Mouse (Mus musculus): ENCODE results near the gene Cacna1c. TPM values are rescaled to one million over a fixed set of nuclear protein-coding genes. Genes with fewer than 3 reads are reported as not detected.

Cacna1c gene
- polyA plus RNA-seq, 1 experiment from 2014 or later, result 2.3 TPM

DNA sequence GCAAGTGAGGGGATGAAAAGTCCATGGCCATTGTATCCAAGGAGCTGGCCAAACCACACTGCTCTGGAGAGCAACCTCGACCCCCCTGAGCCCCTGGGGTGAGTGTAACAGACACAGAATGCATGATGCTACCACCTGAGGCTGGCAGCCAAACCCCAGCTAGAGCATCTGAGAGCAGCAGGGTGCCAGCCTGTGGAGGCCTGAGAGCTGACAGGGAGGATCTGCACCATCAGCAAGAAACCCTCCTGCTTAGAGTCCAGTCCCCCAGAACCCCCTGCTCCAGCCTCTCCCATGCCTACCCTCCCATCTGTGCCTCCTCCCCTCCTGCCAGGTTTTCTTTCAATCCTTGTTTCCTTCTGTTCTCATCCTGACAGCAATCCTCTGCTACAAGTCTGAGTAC, 385.4 kb downstream of the Cacna1c start:
- H3K9me3 ChIP-seq (ENCODE audit: control insufficient read depth, low read length), result no peaks in the 10 kb centered on the region
- no peaks in the 10 kb centered on the region for H3K36me3 ChIP-seq (ENCODE audit: control insufficient read depth, insufficient read depth, low read length)
- H3K27ac ChIP-seq (ENCODE audit: low read depth, low read length), result no peak overlapping the region
- WGBS, result 26% methylated on average over 1 of the region's 1 CpGs
- no peak for ATAC-seq (replicated peaks; ENCODE audit: low FRiP score)
- no peaks in the 10 kb centered on the region; the same call in 1 of the 2 replicates for H3K4me1 ChIP-seq (replicated peaks; ENCODE audit: control insufficient read depth, insufficient read depth, low read length)
- H3K27me3 ChIP-seq (replicated peaks; ENCODE audit: control insufficient read depth, insufficient read depth, low read length), result 0 out of 2 replicates have a peak, but pooled peaks cover 2% of the 10 kb centered on the region
- no peak for DNase-seq (ENCODE audit: low spot score)
- H3K4me2 ChIP-seq, result no peak overlapping the region
- H3K9ac ChIP-seq (ENCODE audit: low read depth, low read length), result no peak overlapping the region
- no peak overlapping the region for H3K4me3 ChIP-seq (ENCODE audit: low read depth, low read length)

DNA sequence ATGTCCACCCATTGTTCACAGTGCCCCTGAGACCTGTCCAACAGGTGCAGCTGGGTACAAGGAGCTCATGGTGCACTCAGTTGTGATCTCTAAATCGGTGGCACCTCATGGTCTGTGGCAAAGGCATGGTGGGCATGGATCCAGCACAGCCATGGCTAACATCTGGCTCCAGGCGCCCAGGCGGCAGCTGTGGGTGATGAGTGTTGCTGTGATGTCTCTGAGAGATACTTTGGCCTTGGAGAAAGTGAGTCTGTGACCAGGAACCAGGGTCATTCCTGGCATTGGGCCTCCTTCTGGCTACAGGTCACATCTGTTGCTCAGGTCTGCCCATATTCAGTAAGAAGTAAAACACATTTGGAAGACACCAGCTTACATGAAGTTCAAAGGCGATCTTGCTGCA, 391.1 kb downstream of the Cacna1c start:
- Histone ChIP-seq H3K4me1 (replicated peaks; ENCODE audit: control insufficient read depth, insufficient read depth, low read length) (no peaks in the 10 kb centered on the region; the same call in 1 of the 2 replicates), H3K27ac (ENCODE audit: low read depth, low read length) (no peak overlapping the region), H3K9ac (ENCODE audit: low read depth, low read length) (no peak overlapping the region), H3K27me3 (replicated peaks; ENCODE audit: control insufficient read depth, insufficient read depth, low read length) (no peaks in the 10 kb centered on the region), H3K4me3 (ENCODE audit: low read depth, low read length) (no peak overlapping the region), H3K9me3 (ENCODE audit: control insufficient read depth, low read length) (no peaks in the 10 kb centered on the region), H3K4me2 (no peak overlapping the region), H3K36me3 (ENCODE audit: control insufficient read depth, insufficient read depth, low read length) (no peaks in the 10 kb centered on the region)
- no peak for ATAC-seq (replicated peaks; ENCODE audit: low FRiP score)
- DNase-seq (ENCODE audit: low spot score), result no peak
- 81% methylated on average over 4 of the region's 4 CpGs for WGBS

DNA sequence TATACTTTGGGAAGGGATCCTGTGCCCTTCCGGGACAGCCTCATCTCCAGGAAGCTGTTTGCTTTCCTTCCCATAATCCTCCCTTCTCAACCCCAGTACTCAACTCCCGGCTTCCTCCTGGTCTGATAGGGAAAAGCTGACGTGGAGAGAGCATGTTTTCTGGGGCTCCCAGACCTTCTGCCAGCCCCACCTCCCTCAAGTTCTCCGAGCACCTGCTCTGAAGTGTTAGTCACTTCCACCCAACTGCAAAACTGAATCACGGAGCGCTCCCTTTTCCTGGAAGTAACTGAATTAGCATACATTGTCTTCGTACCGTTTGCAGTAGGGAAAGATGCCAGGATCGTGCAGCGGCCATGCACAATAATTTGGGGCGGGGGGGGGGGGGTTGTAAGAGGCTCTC, 393.9 kb downstream of the Cacna1c start:
- Histone ChIP-seq H3K4me3 (ENCODE audit: low read depth, low read length) (no peak overlapping the region), H3K4me1 (replicated peaks; ENCODE audit: control insufficient read depth, insufficient read depth, low read length) (no peaks in the 10 kb centered on the region), H3K36me3 (ENCODE audit: control insufficient read depth, insufficient read depth, low read length) (no peaks in the 10 kb centered on the region), H3K27me3 (replicated peaks; ENCODE audit: control insufficient read depth, insufficient read depth, low read length) (no peaks in the 10 kb centered on the region), H3K9me3 (ENCODE audit: control insufficient read depth, low read length) (no peaks in the 10 kb centered on the region), H3K27ac (ENCODE audit: low read depth, low read length) (no peak overlapping the region), H3K9ac (ENCODE audit: low read depth, low read length) (no peak overlapping the region), H3K4me2 (no peak overlapping the region)
- DNase-seq (ENCODE audit: low spot score), result no peak
- 67% methylated on average over 11 of the region's 11 CpGs for WGBS
- no peak for ATAC-seq (replicated peaks; ENCODE audit: low FRiP score)

DNA sequence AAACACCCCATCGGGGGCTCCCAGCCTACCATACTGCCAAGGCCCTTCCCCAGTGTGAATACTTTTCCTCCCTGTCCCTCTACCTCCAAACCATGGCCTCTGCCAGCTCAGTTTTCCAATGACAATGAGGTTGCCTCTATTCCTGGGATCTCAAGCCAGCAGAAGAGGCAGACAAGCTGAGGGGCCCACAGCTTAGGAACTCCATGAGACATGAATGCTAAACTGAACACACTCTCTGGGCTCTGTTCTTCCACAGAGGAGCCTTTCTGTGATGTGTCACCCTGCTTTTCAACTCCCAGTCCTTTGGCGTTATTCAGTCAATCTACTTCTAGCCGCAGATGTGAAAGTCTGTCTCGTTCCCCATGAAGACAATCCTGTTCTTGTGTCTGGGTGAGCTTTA, 399.8 kb downstream of the Cacna1c start:
- no peak overlapping the region for H3K4me2 ChIP-seq
- 76% methylated on average over 4 of the region's 4 CpGs for WGBS
- H3K4me3 ChIP-seq (ENCODE audit: low read depth, low read length), result no peak overlapping the region
- DNase-seq (ENCODE audit: low spot score) (no peak), ATAC-seq (replicated peaks; ENCODE audit: low FRiP score) (no peak)
- H3K9me3 ChIP-seq (ENCODE audit: control insufficient read depth, low read length), result no peaks in the 10 kb centered on the region
- H3K36me3 ChIP-seq (ENCODE audit: control insufficient read depth, insufficient read depth, low read length), result no peaks in the 10 kb centered on the region
- H3K4me1 ChIP-seq (replicated peaks; ENCODE audit: control insufficient read depth, insufficient read depth, low read length), result no peaks in the 10 kb centered on the region; the same call in 1 of the 2 replicates
- no peak overlapping the region for H3K9ac ChIP-seq (ENCODE audit: low read depth, low read length)
- H3K27ac ChIP-seq (ENCODE audit: low read depth, low read length), result no peak overlapping the region
- H3K27me3 ChIP-seq (replicated peaks; ENCODE audit: control insufficient read depth, insufficient read depth, low read length), result no peaks in the 10 kb centered on the region

DNA sequence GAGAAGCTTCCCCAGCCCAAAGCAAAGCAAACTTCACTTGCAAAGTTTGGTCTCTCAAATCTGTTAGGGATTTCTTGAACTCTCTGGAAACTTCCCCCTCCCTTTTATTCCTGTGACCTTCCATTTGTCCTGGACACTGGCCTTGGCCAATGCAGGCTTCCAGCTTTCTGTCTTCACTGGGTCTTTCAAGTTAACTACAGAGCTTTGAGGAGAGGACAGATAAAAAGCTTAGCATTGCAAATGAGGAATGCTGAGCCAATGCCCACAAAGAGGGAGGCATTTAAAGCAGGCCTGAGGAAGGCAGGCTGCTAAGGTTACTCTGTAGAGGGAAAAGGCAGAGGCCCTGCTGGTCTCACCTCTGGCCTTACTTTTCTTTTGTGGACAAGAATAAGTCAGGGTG, 400.5 kb downstream of the Cacna1c start:
- Histone ChIP-seq H3K36me3 (ENCODE audit: control insufficient read depth, insufficient read depth, low read length) (no peaks in the 10 kb centered on the region), H3K4me3 (ENCODE audit: low read depth, low read length) (no peak overlapping the region), H3K4me1 (replicated peaks; ENCODE audit: control insufficient read depth, insufficient read depth, low read length) (no peaks in the 10 kb centered on the region; the same call in 1 of the 2 replicates), H3K9ac (ENCODE audit: low read depth, low read length) (no peak overlapping the region), H3K9me3 (ENCODE audit: control insufficient read depth, low read length) (no peaks in the 10 kb centered on the region), H3K27me3 (replicated peaks; ENCODE audit: control insufficient read depth, insufficient read depth, low read length) (no peaks in the 10 kb centered on the region), H3K27ac (ENCODE audit: low read depth, low read length) (no peak overlapping the region), H3K4me2 (no peak overlapping the region)
- no peak for ATAC-seq (replicated peaks; ENCODE audit: low FRiP score)
- no peak for DNase-seq (ENCODE audit: low spot score)

DNA sequence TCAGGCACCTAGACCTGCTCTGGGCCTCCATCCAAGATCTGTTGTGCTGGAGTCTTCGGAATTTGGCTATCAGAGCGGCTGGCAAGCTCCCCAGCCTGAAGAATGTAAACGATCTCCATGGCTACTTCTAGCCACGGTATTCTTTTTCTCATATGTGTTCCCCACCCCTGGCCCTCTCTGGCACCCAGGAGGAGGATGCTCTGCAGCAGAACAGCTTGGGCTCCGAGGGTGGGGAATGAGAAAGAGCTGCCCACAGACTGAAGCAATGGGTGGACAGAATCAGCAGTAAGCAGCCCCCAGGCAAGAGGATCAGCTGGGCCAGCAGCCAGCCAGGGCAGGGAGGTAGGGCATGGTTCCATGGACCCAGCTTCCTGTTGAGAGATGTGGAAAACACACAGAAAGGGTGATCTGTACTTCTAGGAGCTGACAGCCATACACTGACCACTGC, 404.3 kb downstream of the Cacna1c start:
- ATAC-seq (replicated peaks; ENCODE audit: low FRiP score) (no peak), DNase-seq (ENCODE audit: low spot score) (no peak)
- 50% methylated on average over 5 of the region's 5 CpGs for WGBS
- Histone ChIP-seq H3K4me1 (replicated peaks; ENCODE audit: control insufficient read depth, insufficient read depth, low read length) (no peaks in the 10 kb centered on the region; the same call in 1 of the 2 replicates), H3K9me3 (ENCODE audit: control insufficient read depth, low read length) (no peaks in the 10 kb centered on the region), H3K9ac (ENCODE audit: low read depth, low read length) (no peak overlapping the region), H3K27me3 (replicated peaks; ENCODE audit: control insufficient read depth, insufficient read depth, low read length) (no peaks in the 10 kb centered on the region), H3K4me2 (no peak overlapping the region), H3K36me3 (ENCODE audit: control insufficient read depth, insufficient read depth, low read length) (no peaks in the 10 kb centered on the region), H3K27ac (ENCODE audit: low read depth, low read length) (no peak overlapping the region), H3K4me3 (ENCODE audit: low read depth, low read length) (no peak overlapping the region)

DNA sequence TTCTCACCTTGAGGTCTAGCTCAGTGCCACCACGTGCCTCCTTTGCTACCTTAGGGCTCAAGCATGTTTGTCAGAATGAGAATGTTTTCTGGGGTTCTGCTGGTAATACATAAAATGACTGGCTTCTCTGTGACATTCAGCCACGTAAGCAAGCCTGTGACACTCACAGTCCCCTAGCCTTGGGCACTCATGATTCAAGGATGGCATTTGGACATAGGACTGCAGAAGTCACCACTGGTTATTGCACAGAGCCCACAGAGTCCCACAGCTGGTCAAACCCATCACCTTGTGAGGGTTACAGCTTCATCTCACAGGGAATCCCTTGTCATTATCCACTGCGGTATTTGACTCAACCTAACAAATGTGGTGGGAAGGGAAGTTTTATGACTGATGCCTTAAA, 408.3 kb downstream of the Cacna1c start:
- DNase-seq (ENCODE audit: low spot score), result no peak
- no peaks in the 10 kb centered on the region; the same call in 1 of the 2 replicates for H3K4me1 ChIP-seq (replicated peaks; ENCODE audit: control insufficient read depth, insufficient read depth, low read length)
- H3K9ac ChIP-seq (ENCODE audit: low read depth, low read length), result no peak overlapping the region
- ATAC-seq (replicated peaks; ENCODE audit: low FRiP score), result no peak
- WGBS, result 79% methylated on average over 3 of the region's 3 CpGs
- H3K9me3 ChIP-seq (ENCODE audit: control insufficient read depth, low read length), result no peaks in the 10 kb centered on the region
- H3K27me3 ChIP-seq (replicated peaks; ENCODE audit: control insufficient read depth, insufficient read depth, low read length), result no peaks in the 10 kb centered on the region
- no peak overlapping the region for H3K27ac ChIP-seq (ENCODE audit: low read depth, low read length)
- H3K36me3 ChIP-seq (ENCODE audit: control insufficient read depth, insufficient read depth, low read length), result no peaks in the 10 kb centered on the region
- no peak overlapping the region for H3K4me3 ChIP-seq (ENCODE audit: low read depth, low read length)
- no peak overlapping the region for H3K4me2 ChIP-seq

DNA sequence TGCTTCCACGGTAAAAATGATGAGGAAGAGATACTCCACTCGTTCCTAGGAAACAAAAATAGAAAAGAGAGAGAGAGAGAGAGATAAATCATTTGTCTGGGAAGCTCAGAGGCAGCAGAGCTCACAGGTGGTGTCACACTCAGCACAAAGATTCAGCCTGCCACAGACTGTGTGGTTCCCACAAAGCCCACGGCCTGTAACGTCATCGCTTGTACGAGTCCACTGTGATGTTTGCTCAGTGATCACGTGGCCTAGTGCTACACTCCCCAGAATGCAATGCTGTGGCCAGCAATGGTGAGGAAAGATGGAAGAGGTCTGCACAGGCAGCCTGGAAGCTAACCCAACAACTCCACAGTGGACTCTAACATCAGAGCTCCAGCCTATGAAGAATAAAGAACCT, 415.9 kb downstream of the Cacna1c start:
- no peak overlapping the region for H3K9ac ChIP-seq (ENCODE audit: low read depth, low read length)
- no peak overlapping the region for H3K4me3 ChIP-seq (ENCODE audit: low read depth, low read length)
- DNase-seq (ENCODE audit: low spot score) (no peak), ATAC-seq (replicated peaks; ENCODE audit: low FRiP score) (no peak)
- H3K4me2 ChIP-seq, result no peak overlapping the region
- no peak overlapping the region for H3K27ac ChIP-seq (ENCODE audit: low read depth, low read length)
- no peaks in the 10 kb centered on the region for H3K36me3 ChIP-seq (ENCODE audit: control insufficient read depth, insufficient read depth, low read length)
- no peaks in the 10 kb centered on the region for H3K27me3 ChIP-seq (replicated peaks; ENCODE audit: control insufficient read depth, insufficient read depth, low read length)
- no peaks in the 10 kb centered on the region for H3K9me3 ChIP-seq (ENCODE audit: control insufficient read depth, low read length)
- no peaks in the 10 kb centered on the region; the same call in 1 of the 2 replicates for H3K4me1 ChIP-seq (replicated peaks; ENCODE audit: control insufficient read depth, insufficient read depth, low read length)
- WGBS, result 81% methylated on average over 7 of the region's 7 CpGs

DNA sequence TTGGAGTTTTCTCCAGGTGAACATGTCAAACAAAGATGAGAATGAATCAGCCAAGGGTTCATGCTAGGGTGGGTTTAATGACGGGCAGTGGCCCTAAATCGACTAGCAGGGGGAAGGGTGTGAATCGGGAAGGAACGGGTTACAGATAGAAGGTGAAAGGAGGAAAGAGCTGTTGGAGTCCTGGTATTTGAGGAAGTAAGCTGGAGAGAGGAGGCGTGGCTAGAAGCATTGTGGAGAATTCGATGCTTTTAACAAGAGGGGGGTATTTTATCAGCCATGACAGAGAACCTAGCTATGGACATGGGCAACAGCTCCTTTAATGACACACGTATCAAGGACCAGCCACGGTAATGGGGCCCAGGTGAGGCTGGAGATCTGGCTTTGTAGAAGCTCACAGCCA, 417.0 kb downstream of the Cacna1c start:
- no peaks in the 10 kb centered on the region for H3K36me3 ChIP-seq (ENCODE audit: control insufficient read depth, insufficient read depth, low read length)
- no peak overlapping the region for H3K4me2 ChIP-seq
- H3K27me3 ChIP-seq (replicated peaks; ENCODE audit: control insufficient read depth, insufficient read depth, low read length), result no peaks in the 10 kb centered on the region
- DNase-seq (ENCODE audit: low spot score) (no peak), ATAC-seq (replicated peaks; ENCODE audit: low FRiP score) (no peak)
- no peak overlapping the region for H3K4me3 ChIP-seq (ENCODE audit: low read depth, low read length)
- no peaks in the 10 kb centered on the region; the same call in 1 of the 2 replicates for H3K4me1 ChIP-seq (replicated peaks; ENCODE audit: control insufficient read depth, insufficient read depth, low read length)
- no peak overlapping the region for H3K9ac ChIP-seq (ENCODE audit: low read depth, low read length)
- 47% methylated on average over 8 of the region's 8 CpGs for WGBS
- no peak overlapping the region for H3K27ac ChIP-seq (ENCODE audit: low read depth, low read length)
- H3K9me3 ChIP-seq (ENCODE audit: control insufficient read depth, low read length), result no peaks in the 10 kb centered on the region
